Mouse (Mus musculus) embryo, embryonic 11 days (tissue): Measurements from ENCODE around the gene Ndufb4.
"Not testable (repeated sequence)": the region's sequence is repeated elsewhere in the genome, so short reads cannot be mapped to it uniquely, and the experiment has no call there.

Experiments used
- DNase-seq: peaks from one replicate; pipeline ENCODE4 v3.0.0-alpha.2; 2015

Ndufb4 gene

DNA sequence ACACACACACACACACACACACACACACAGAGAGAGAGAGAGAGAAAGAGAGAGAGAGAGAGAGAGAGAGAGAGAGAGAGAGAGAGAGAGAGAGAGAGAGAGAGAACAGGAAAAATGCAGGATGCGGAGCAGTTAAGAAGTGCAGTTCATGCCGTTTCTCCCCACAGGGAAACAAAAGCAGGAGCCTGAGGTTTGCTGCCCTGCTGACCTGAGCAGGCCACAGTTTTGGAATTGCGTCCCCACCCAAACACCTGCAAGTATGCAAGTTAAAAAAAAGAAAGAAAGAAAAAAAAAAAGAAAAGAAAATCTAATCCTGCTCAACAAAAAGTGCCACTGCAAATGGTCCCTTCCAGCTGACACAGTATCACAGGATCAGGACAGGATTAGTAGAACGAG lies 22.4 kb upstream of the Ndufb4 start:
- no peak for DNase-seq

DNA sequence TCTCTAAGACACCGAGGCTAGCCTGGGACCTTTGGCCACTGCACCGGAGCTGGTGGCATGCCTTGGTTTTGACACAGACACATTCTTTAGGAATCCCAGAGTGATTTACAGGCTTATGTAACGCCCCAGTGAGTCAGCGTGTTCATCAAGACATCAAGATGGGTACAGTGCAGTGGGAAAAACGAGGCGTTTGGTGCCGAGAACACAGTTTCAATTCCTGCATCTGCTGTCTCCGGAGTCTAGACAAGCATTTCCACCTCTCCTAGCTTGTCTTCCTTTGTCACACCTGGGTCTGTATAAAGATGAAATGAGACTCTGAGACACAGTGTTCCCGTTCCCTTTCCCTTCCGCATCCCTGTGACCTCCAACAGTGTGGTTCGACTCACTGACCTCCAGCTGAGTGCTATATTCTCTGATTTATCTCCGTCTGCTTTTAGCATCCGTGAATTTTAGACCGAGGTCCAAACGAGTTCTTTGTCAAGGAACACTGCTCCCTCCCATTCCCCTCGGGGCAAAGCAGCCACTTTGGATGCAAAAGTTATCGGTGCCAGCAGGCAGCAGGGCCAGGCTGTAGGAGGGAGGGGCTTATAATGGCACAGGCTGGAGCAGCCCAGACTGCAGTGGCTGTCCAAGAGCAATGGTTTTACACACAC lies 21.9 kb upstream of the Ndufb4 start:
- no peak for DNase-seq

DNA sequence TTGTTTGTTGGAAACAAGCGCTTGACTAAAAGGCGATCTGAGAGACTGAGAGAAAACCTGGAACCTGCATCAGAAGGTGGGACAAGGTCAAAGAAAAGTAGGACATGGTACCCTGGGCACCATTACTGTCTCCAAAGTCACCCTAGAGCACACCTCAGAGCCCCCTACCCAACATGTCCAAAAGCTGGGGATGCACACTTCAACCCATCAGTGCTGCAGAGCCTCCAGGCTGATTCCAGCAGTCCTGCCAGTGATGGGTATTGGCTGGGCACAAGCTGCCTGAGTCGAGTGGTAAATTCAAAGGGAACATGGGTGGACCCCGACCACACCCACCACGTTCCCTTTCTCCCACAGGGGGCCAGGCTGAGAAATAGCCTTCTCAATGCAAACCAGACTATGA lies 21.1 kb upstream of the Ndufb4 start:
- no peak for DNase-seq

DNA sequence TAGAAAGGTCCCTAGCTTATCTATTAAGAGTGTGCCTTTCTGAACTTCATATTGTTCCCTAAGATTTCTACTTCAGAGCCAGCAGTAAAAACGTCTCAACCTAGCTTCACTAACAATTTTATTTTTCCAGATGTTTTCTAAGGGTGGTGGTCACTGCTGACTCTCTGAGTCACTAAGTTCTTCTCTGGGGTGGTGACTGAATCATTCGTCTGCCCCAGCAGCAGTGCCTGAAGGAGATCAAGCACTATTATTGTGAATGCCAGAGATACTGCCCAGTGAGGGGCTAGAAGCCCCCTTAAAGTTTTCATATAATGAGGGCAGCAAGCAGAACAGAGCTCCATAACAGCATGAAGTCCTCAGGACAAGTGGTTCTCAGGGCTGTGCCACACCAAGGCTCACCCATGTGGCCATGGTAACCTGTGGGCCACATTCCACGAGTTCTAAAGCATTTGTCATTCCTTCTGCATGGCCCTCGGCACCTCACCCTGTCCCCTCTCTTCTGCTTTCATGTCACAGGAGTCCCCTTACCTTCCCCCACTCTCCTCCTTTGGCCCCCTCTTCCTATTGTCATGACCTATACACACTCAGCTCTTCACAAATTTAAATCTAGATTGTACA lies 16.5 kb upstream of the Ndufb4 start:
- no peak for DNase-seq

DNA sequence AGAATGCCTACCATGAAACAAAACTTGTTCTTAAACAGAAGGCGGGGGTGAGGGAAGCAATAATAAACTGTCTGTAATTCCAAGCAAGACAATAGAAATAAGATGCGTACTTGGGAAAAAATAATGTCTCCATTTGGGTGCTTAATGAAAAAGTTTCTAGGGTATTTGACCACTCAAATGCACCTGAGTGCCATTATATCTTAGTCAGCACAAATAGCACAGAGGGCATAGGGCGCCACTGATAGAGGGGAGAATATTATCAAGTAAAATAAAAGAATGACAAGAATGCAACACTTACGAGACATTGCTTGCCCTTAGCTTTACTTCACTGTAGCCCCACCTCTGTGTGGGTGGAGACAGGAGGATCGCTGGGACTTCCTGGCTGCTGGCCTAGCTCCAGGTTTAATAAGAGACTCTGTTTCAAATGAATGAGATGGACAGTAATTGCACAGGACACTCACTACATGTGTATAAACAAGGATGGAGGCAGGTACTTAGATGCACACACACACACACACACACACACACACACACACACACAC lies 11.2 kb upstream of the Ndufb4 start:
- DNase-seq = no peak

DNA sequence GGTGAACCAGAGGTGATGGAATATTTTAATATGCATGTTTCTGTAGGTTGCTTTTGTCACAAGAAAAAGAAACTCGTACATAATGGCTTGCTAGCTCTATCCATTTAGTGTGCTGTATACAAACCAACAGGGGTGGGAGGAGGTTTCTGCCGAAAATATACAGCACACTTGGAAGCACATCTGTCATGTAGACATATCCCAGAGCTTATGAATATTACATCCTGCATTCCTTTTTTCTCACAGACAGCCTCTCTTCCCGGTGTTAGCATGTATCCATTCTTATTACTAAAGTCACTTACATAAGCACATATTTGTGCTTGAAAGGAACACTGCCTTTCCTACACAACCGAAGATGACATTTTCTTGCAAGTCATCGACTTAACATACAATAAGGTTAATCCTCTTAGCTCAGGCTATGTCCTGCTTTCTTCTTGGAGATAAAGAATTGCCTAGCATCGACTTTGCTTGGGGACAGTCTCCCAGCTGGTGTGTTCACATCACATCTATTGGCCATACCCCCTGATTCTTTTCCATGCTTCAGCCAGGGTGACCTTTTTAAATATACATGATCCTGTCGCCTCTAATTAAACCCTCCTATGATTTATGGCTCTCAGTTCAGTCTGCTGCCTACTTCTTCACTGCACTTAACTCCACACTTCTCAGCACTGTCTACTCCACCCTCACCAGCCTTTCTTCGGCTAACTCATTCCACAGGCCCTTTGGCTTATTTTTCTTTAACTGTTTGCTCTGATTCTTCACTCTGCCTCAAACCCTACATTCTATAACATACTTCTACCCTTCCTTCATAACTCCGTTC lies 9.6 kb upstream of the Ndufb4 start:
- DNase-seq = no peak

DNA sequence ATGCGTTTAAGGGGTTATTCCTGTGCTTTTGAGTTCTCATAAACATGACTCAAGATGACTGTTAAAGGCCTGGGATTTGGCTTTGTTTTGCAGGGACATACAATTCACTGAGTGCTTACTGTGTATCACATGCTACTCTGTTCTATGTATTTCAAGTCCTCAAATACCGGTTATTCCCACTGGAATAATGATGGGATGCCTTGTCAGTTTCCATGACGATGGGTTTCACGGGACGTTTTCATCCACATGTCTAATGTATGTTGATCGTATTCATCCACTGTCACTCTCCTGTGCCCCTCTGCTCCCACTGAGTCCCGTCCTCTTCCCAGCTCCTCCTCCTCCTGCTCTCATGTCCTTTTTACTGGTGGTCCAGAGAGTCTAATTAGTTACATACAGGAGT lies 2.5 kb upstream of the Ndufb4 start:
- no peak for DNase-seq

DNA sequence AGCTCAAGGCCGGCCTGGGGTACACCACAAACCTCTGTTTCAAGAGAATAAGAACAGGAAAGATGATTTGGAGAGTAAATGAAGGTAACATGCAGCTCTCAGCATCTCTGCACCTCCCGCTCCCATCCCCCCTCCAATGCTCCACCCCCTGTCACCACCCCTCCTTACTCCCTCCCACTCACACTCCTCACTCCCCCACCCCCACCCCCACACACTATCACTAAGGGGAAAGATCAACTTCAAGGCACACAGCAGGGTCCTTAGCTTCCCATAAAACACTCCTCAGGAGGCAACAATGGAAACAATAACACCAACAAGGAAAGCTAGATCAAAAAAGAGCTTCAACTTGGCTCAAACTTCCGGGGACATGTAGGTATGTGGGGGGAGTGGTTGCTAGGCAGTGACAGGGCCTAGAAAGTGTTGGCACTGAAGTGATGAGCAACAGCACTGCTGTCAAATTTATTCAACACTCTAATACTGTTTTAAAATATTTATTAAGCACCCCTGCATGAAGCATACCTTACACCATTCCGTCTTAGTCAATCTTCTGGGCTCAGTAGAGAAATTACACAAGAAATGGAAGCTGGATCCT lies 1.6 kb upstream of the Ndufb4 start:
- DNase-seq = peak; percentile 26

DNA sequence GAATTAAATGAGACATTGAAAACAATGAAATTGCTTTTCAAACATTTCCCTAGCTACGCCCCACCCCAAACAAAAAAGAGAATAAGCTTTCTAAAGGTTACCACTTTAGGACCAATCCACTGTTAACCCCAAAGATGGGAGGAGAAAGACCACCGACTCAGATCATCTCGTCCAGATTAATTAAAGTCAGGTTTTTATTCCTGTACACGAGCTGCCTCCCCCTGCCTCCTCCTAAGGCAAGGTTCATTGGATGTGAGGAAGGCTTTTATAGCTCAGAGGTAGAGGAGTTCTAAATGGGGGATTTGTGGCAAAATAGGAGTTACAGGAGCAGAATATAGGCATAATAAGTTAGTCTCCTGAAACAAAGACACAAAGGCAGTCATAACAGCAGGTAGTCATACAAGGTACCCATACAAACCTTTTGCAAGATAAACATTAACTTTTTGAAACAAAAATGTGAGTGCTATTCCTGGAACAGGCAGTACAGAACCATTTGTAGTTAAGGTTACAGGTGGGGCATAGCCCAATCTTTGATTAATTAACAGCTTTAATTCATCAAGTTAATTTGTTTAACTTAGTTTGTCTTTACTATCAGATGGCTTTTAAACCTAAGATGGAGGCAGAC lies 690 bp upstream of the Ndufb4 start:
- no peak for DNase-seq

DNA sequence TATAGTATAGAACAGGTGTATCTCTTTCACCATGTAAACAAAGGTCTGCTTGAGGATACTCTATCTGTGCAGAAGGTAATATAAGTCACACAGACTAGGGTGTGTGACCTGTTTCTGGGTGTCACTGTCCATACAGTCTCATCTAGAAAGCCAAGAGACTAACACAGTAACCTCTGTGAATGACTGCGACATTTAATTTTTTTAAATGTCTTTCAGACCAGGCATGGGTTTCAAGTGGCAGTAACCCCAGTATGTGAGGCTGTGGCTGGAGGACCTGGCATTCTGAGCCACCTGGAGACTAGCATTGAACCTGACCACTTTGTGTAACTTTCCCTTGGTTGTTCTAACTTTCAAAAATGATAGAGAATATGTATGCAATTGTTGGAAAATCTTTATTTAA lies 1.2 kb downstream of the Ndufb4 start:
- DNase-seq = no peak

DNA sequence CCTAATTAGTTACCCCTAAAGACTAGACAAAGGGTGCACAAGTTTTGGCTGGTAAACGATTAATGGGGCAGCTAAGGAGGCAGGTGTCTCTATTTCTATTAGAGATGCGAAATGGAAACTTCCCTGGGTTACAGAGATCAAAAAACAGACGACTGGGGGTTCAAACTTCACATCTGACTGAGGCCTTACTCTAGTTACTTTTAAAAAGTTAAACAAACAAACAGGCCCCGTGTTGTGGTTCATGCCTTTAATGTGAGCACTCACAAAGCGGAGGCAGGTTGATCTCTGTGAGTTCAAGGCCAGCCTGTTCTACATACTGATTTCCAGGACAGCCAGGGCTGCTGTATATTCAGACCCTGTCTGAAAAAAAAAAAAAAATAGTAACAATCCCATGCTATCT lies 1.6 kb downstream of the Ndufb4 start:
- DNase-seq = no peak

DNA sequence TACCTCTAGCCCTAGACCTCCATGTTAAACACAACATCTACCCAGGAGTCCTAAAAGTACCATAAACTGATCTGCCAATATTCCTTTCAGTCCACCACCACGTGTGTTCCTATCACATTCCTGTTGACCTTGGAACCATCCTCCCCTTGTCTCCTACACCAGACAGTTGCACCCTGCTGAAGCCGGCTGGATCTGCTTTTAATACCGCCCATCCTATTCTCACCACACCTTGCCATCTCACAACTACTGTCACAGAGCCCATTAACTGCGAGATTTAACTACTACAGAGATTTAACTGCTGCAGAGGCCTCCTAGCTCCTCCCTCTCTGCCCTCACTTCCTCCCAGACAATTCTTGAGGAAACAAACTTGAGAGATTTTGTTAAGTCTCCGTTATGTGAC lies 2.8 kb downstream of the Ndufb4 start:
- DNase-seq = no peak

DNA sequence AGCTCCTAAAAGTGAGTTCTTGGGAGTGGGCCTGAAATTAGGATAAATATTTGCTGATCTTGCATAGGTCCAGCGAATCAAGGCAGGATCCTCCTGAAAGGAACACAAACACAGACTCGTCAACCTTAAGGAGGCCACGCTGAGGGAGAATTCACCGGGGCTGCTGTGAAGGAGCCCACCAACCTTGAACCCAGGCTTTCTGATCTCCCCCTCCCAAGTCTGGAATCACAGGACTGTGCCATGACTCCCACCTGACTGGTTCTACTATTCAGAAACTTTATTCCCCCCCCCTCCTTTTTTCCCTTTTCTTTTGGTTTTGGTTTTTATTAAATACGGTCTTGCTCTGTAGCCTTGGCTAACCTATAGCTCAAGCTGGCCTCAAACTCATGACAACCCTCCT lies 5.2 kb downstream of the Ndufb4 start:
- no peak for DNase-seq

DNA sequence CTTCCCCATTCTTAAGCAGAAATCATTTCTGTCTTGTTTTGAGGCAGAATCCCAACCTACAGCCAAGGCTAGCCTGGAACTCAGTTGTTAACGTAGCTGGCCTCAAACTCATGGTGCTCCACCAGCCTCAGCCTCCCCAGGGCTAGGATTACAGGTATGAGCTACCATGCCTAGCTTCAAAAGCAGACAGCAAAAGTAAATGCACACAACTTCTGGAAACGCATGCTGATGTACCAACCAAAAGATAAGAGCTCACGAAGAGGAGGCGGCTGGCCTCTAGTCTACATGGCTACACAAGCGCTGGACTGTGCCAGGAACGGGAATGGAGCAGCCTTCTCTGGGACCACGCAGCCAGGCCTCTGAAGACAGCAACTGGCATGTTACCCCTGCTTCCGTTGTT lies 6.3 kb downstream of the Ndufb4 start:
- no peak for DNase-seq

DNA sequence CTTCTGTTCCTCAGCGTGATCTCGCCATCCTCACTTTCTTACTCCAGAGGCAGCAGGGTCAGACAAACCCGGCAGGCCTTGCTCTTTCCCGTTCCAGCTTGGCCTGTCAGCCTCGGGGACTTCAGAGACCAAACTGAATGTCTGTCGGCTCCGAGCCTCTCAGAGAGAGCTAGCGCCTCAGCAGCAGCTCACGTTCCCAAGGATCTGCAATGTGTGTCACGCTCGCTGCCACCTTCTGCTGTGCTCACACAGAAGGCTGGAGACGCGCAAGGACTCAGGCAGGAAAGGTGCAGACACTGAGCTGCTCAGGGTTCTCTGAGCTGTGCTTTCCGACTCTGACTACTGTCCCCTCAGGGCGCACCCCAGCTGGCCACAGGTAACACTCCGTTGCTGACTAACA lies 7.2 kb downstream of the Ndufb4 start:
- DNase-seq = no peak

DNA sequence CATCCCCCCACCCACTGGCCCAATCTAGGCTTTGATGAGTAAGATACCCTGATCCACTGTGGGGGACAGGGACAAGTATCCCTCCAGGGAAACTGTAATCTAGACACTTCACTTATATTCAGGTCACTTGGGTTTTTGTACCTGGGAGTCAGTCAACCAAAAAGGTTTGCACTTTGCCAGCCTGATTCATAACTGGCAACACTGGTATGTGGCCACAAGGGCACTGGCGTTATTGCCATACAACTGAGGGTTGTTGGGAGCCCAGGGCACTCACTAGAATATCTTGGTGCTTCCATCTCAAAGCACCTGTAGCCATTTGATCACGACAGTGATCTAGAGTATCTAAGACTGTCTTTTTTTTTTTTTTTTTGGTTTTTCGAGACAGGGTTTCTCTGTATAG lies 8.5 kb downstream of the Ndufb4 start:
- no peak for DNase-seq

DNA sequence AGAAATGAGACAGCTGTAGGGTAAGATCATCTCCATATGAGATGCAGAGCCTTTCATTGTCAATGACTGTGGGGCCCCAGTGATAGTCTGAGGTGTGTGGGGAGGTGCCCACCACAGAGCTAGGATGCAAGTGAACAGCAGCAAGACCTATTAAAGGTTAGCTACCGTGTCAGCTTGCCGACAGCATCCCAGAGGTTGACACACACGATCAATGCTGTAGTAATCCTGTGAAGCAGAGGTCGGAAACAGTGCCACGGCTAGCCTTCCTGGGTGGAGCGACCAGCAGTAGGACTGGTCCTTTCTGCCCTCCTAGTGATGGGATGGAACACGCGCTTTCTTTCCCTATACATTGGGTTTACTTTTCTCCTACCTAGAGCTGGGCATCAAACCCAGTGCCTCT lies 9.0 kb downstream of the Ndufb4 start:
- no peak for DNase-seq

DNA sequence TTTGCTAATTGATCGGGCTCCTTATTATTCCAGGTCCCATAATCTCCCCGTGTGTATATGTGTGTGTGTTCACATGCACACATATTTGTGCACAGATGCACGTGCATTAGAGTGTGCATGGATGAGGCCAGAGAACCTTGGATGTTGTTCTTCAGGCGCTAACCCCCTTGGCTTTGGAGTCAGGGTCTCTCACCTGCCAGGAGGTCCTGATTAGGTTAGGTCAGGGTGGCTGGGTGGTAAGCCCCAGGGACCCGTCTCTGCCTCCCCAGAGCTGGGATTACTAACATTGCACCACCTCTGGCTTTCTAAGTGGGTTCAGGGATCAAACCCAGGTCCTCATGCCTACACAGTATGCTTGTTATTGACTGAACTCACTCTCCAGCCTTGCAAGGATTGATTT lies 9.8 kb downstream of the Ndufb4 start:
- no peak for DNase-seq

DNA sequence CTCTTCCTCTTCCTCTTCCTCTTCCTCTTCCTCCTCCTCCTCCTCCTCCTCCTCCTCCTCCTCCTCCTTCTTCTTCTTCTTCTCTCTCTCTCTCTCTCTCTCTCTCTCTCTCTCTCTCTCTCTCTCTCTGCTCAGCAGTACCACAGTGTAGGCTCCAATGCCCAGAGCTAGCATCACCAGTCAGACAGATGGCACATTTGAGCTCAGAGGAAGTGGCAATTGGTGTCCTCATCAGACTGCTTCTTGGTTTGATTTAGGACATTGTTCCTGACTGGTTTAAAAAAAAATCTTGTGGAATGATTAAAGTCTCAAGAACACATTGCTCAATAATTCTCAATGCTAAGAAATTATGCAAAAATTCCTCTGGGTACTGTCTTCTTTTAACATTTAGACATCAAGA lies 13.7 kb downstream of the Ndufb4 start:
- not testable (repeated sequence) for DNase-seq

DNA sequence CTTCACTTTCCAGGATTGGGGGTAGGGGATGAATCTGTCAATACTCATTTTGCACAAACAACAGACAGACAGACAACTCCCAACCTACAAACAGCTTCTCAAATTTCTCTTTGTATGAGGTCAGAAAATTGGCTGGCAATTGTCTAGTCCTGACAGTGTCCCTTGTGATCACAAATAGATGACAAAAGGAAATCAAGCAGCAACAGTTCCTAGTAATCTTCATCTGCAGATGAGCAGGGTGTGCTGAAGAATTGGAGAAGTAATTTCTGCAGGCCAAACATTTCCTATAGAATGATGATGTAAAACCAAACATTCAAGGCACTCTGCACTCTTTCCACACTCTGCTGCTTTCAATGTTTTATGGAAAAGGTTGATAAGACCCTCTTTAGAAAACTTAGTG lies 16.5 kb downstream of the Ndufb4 start:
- DNase-seq = no peak

DNA sequence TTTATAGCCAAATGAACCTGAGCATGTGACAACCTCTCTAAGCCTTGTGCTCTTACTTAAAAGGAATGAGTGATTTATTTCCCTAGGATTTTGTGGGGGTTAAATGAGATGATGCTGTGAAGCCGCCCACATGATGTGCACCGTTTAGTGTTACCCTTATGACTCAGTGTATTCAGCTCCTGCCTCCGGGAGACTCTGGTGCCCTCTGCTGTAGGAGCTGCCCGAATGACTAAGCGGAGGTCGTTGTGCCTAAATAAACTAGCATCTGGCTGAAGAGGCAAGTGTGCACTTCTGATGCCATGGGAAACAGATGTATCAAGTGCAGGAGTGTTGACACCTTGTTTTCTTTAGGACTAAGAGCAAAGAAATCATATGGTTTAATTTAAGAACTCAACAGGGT lies 18.1 kb downstream of the Ndufb4 start:
- peak; percentile 27 for DNase-seq

DNA sequence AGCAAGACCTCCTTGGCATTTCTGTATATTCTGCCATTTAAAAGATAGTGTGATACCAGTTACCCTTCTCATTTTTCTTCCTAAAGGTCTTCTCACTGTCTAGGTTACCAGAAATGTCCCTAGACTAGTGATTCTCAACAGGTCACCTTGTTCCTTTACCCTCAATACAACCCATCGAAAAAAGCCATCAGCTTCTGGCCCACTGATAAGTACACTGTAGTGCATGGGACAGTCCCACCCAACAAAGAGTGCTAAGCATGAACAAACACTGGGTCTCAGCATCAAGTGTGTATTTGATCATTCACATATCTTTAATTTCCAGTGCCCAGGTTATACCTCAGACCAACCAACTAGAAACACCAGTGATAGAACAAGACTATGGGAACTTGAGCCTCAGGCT lies 19.2 kb downstream of the Ndufb4 start:
- no peak for DNase-seq

DNA sequence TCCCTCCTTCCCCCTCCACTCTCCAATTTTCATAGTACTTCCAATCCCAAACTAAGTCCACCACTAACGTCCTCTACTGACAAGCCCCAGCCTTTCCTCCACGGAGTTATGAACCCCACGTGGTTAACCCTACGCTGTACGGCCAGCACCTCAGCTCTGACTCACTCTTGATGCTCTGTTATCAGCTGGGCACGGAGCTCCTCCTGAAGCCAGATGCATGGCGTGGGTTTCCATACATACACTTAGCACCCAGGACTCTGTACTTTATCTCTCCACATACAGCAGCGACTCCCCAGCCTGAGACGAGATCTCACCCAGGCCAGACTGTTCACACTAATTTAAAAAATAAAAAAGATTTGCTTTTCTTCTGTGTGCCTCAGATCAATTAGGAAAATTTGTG lies 19.7 kb downstream of the Ndufb4 start:
- no peak for DNase-seq
